ENCODE assay signal across 14 mouse cellular contexts in the genomic region with DNA sequence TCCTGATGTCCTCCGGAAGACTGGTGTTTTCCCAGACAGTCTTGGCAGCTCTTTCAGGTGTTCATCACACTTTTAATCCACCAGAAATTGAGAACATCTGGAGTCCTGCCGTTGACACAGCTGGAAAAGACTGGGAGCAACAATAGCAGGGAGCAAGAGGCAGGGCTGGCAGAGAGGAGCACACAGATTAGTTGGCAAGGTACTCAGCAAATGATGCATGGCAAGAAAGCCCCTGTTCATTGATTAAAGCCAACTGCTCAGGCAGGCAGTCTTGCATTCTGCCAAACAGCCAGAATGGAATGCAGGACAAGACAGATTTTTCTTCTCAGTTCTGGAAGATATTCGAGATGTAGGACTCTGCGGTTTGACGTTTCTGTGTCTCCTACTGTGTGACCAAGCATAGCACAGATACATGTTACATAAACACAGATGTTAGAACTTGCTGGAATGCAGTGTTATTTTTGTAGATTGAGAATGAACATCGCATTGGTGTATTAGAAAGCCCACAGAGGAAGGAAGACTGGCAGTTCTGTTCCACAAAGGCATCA.
DNase-seq lines count a peak whose midpoint lies in the region; ATAC-seq and TF ChIP-seq lines count a peak whose summit lies in the region.
"Had no signal": no experiment of that assay in that cellular context is flagged by ENCODE, and none has a peak within 500 bp of the region (broad histone marks: within the 10 kb centered on the region; RNA-seq: fewer than 3 reads in every experiment).

No protein-coding gene starts in this region.

- no peak for TF ChIP-seq CTCF in hindbrain, postnatal 0 days (IDR thresholded peaks at IDR 0.05; ENCODE audit: low read depth)

- ATAC-seq in hindbrain, embryonic 13.5 days (ENCODE audit: low FRiP score) = 0 out of 2 replicates have a peak, but pooled peaks have one; percentile 39
- ATAC-seq in hindbrain, embryonic 11.5 days (ENCODE audit: low FRiP score) = no peak
- ATAC-seq in hindbrain, postnatal 0 days = 0 out of 2 replicates have a peak, but pooled peaks have one; percentile 35
- peak; percentile 10; the same call in 1 of the 2 replicates for ATAC-seq in stomach, embryonic 15.5 days (ENCODE audit: insufficient read depth, low FRiP score, low read depth)
- ATAC-seq: liver, embryonic 12.5 days had no signal

- H3K4me2 ChIP-seq in hindbrain, embryonic 13.5 days = no peak overlapping the region
- no peak overlapping the region for H3K4me2 ChIP-seq in hindbrain, embryonic 11.5 days (replicated peaks; ENCODE audit: low read depth, low read length)
- H3K4me2 ChIP-seq in hindbrain, postnatal 0 days (ENCODE audit: low read depth, low read length) = no peak overlapping the region
- H3K4me2 ChIP-seq in stomach, embryonic 15.5 days = no peak overlapping the region
- H3K4me2 ChIP-seq: liver, embryonic 12.5 days; midbrain, embryonic 11.5 days had no signal

- no peak for DNase-seq in hindbrain, embryonic 11.5 days (ENCODE audit: low spot score)
- peak; percentile 20 to 26 for DNase-seq in right cerebral cortex, postnatal 10 days (ENCODE audit: low spot score in 2 of 2)
- DNase-seq in right cerebral cortex, adult 2 months (ENCODE audit: low spot score in 2 of 2) = no peak
- peak; percentile 56 for DNase-seq in hindbrain, postnatal 0 days (ENCODE audit: low spot score)
- no peak for DNase-seq in gastrocnemius, postnatal 10 days
- DNase-seq in MN1 (ENCODE audit: low spot score) = no peak
- DNase-seq: adrenal gland, adult 8-10 months; heart, adult 2 months; heart, postnatal 4 days; kidney, postnatal 14 days had no signal

- no peak overlapping the region for H3K9ac ChIP-seq in hindbrain, embryonic 13.5 days
- no peak overlapping the region for H3K9ac ChIP-seq in hindbrain, embryonic 11.5 days (ENCODE audit: low read depth, low read length)
- no peak overlapping the region for H3K9ac ChIP-seq in hindbrain, postnatal 0 days (replicated peaks; ENCODE audit: low read length)
- no peak overlapping the region for H3K9ac ChIP-seq in stomach, embryonic 15.5 days
- H3K9ac ChIP-seq: liver, embryonic 12.5 days had no signal

- H3K27me3 ChIP-seq in hindbrain, embryonic 13.5 days = no peaks in the 10 kb centered on the region
- H3K27me3 ChIP-seq in hindbrain, embryonic 11.5 days (ENCODE audit: control insufficient read depth, insufficient read depth, low read length) = no peaks in the 10 kb centered on the region
- H3K27me3 ChIP-seq in hindbrain, postnatal 0 days (ENCODE audit: insufficient read depth, low read length) = no peaks in the 10 kb centered on the region
- no peaks in the 10 kb centered on the region for H3K27me3 ChIP-seq in stomach, embryonic 15.5 days (replicated peaks)
- H3K27me3 ChIP-seq: liver, embryonic 12.5 days had no signal

- no peak overlapping the region for H3K27ac ChIP-seq in hindbrain, embryonic 13.5 days
- no peak overlapping the region for H3K27ac ChIP-seq in hindbrain, embryonic 11.5 days (ENCODE audit: low read depth, low read length)
- H3K27ac ChIP-seq in hindbrain, postnatal 0 days = no peak overlapping the region
- no peak overlapping the region for H3K27ac ChIP-seq in stomach, embryonic 15.5 days
- H3K27ac ChIP-seq: heart, adult 2 months; liver, embryonic 12.5 days had no signal

- H3K4me3 ChIP-seq in hindbrain, embryonic 13.5 days = no peak overlapping the region
- H3K4me3 ChIP-seq in hindbrain, embryonic 11.5 days (ENCODE audit: low read depth, low read length) = no peak overlapping the region
- H3K4me3 ChIP-seq in hindbrain, postnatal 0 days (ENCODE audit: low read length) = no peak overlapping the region
- no peak overlapping the region for H3K4me3 ChIP-seq in stomach, embryonic 15.5 days (replicated peaks)
- H3K4me3 ChIP-seq: heart, adult 2 months; liver, embryonic 12.5 days had no signal

- H3K9me3 ChIP-seq in hindbrain, embryonic 13.5 days = no peaks in the 10 kb centered on the region
- H3K9me3 ChIP-seq in hindbrain, embryonic 11.5 days (ENCODE audit: control insufficient read depth, low read length) = no peaks in the 10 kb centered on the region
- H3K9me3 ChIP-seq in hindbrain, postnatal 0 days (ENCODE audit: low read length) = no peaks in the 10 kb centered on the region
- H3K9me3 ChIP-seq in stomach, embryonic 15.5 days = no peaks in the 10 kb centered on the region
- H3K9me3 ChIP-seq: liver, embryonic 12.5 days had no signal

- 58% methylated on average over 6 of the region's 6 CpGs for WGBS in hindbrain, embryonic 13.5 days
- WGBS in hindbrain, embryonic 11.5 days = 54% methylated on average over 6 of the region's 6 CpGs
- WGBS in hindbrain, postnatal 0 days = 39% methylated on average over 6 of the region's 6 CpGs
- WGBS in stomach, embryonic 15.5 days = 29% methylated on average over 6 of the region's 6 CpGs

- H3K4me1 ChIP-seq in hindbrain, embryonic 13.5 days (replicated peaks) = 0 out of 2 replicates have a peak, but pooled peaks cover 2% of the 10 kb centered on the region
- H3K4me1 ChIP-seq in hindbrain, embryonic 11.5 days (replicated peaks; ENCODE audit: control insufficient read depth, insufficient read depth, low read length) = no peaks in the 10 kb centered on the region
- no peaks in the 10 kb centered on the region for H3K4me1 ChIP-seq in hindbrain, postnatal 0 days (ENCODE audit: insufficient read depth, low read length)
- H3K4me1 ChIP-seq in stomach, embryonic 15.5 days = no peaks in the 10 kb centered on the region
- H3K4me1 ChIP-seq: liver, embryonic 12.5 days had no signal

- H3K36me3 ChIP-seq in hindbrain, embryonic 13.5 days = no peaks in the 10 kb centered on the region
- no peaks in the 10 kb centered on the region for H3K36me3 ChIP-seq in hindbrain, embryonic 11.5 days (ENCODE audit: control insufficient read depth, insufficient read depth, low read length)
- H3K36me3 ChIP-seq in hindbrain, postnatal 0 days (ENCODE audit: insufficient read depth, low read length) = no peaks in the 10 kb centered on the region
- no peaks in the 10 kb centered on the region for H3K36me3 ChIP-seq in stomach, embryonic 15.5 days
- H3K36me3 ChIP-seq: liver, embryonic 12.5 days had no signal

Comparison
In these comparisons a context has a peak if more than half of its experiments do, and no peak if none do; other contexts are left out.
1. DNase-seq: peak in right cerebral cortex, postnatal 10 days (2 of 2) and hindbrain, postnatal 0 days (single experiment); none in hindbrain, embryonic 11.5 days (single experiment), right cerebral cortex, adult 2 months (0 of 2), gastrocnemius, postnatal 10 days (single experiment) and MN1 (single experiment).